Mouse (Mus musculus): Measurements from ENCODE around the gene Fut11. TPM values are rescaled to one million over a fixed set of nuclear protein-coding genes. Genes with fewer than 3 reads are reported as not detected.

The Fut11 gene
- total RNA-seq (2014; rRNA removed; ENCODE audit: low replicate concordance) (11.1 and 14.2 TPM in 2 replicates), polyA plus RNA-seq (2015; fragmentation: Nextera tagmentation; extraction: Ambion mirVana) (11.4 and 11.9 TPM in 2 replicates)

DNA sequence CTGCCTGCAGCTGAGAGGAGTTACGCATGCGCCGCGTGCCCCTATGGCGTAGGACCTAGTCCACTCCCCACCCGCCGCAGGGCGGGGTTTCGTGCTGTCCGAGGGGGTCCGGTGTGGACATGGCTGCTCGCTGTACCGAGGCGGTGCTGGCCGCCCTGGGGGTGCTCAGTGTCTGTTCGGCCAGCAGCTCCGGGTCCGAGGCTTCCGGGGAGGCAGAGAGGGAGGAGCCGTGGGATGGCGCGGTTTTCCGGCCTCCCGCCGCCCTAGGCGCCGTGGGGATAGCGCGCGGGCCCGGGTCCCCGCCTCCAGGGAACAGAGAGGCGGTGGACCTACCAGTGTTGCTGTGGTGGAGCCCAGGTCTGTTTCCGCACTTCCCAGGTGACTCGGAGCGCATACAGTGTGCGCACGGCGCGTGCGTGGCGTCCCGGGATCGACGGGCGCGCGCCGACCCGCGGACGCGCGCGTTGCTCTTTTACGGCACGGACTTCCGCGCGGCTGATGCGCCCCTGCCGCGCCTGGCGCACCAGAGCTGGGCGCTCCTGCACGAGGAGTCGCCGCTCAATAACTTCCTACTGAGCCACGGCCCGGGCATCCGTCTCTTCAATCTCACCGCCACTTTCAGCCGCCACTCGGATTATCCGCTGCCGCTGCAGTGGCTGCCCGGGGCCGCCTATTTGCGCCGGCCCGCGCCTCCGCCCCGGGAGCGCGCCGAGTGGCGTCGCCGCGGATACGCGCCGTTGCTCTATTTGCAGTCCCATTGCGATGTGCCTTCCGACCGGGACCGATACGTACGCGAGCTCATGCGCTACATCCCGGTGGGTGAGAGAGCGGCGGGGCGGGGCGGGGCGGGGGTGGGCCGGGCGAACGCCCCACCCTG, at the start of gene Fut11:
Gene Fut11, plus strand, starts transcription at position 85 of the 877 bp plus-strand sequence.
- peak within 1 kb of the TSS; percentile 83 for H3K9ac ChIP-seq (replicated peaks; ENCODE audit: low read depth, low read length)
- TF ChIP-seq CTCF (IDR thresholded peaks at IDR 0.05; ENCODE audit: low read depth) (no peak), EP300 (IDR thresholded peaks at IDR 0.05; ENCODE audit: low read depth) (no peak)
- H3K9me3 ChIP-seq (replicated peaks; ENCODE audit: control insufficient read depth, low read length) = no peaks in the 10 kb centered on the region
- DNase-seq (ENCODE audit: low spot score) (peak; percentile 89), ATAC-seq (ENCODE audit: insufficient read depth, low read depth) (peak; percentile 90)
- peaks cover 47% of the 10 kb centered on the region for H3K36me3 ChIP-seq (replicated peaks; ENCODE audit: control insufficient read depth, insufficient read depth, low read length)
- peak within 1 kb of the TSS; percentile 93 for H3K27ac ChIP-seq (ENCODE audit: low read depth)
- under 1% methylated on average over 100 of the region's 111 CpGs for WGBS
- peaks cover 22% of the 10 kb centered on the region for H3K4me1 ChIP-seq (ENCODE audit: control insufficient read depth, insufficient read depth)
- peak within 1 kb of the TSS; percentile 94 for H3K4me3 ChIP-seq (ENCODE audit: low read depth, low read length)
- H3K4me2 ChIP-seq (ENCODE audit: low read depth, low read length) = peak within 1 kb of the TSS; percentile 81
- H3K27me3 ChIP-seq (ENCODE audit: control insufficient read depth, insufficient read depth, low read length) = no peaks in the 10 kb centered on the region

DNA sequence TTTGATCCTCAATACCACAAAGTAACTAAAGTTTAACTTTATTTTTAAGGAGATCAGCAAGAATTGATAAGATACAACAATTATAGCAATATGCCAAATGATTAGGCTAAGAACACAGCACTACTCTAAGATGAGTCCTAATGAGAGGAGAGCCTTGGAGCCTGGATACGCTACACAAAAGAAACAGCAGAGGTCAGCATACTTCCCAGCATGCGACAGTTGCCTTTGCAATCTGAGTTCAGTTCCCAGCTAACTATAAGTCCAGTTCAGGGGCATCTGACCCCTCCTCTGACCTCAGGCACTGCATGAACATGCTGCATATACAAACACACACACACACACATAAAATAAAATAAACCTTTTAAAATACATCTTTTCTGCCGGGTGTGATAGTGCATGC, 49.2 kb upstream of the Fut11 start:
- ATAC-seq (ENCODE audit: insufficient read depth, low read depth) (no peak), DNase-seq (ENCODE audit: low spot score) (no peak)
- no peak overlapping the region for H3K4me3 ChIP-seq (ENCODE audit: low read depth, low read length)
- H3K36me3 ChIP-seq (replicated peaks; ENCODE audit: control insufficient read depth, insufficient read depth, low read length) = no peaks in the 10 kb centered on the region
- no peak overlapping the region for H3K9ac ChIP-seq (replicated peaks; ENCODE audit: low read depth, low read length)
- 41% methylated on average over 3 of the region's 3 CpGs for WGBS
- peaks cover 7% of the 10 kb centered on the region; the same call in 1 of the 2 replicates for H3K4me1 ChIP-seq (ENCODE audit: control insufficient read depth, insufficient read depth)
- no peak overlapping the region for H3K4me2 ChIP-seq (ENCODE audit: low read depth, low read length)
- H3K27me3 ChIP-seq (ENCODE audit: control insufficient read depth, insufficient read depth, low read length) = no peaks in the 10 kb centered on the region
- no peak overlapping the region for H3K27ac ChIP-seq (ENCODE audit: low read depth)
- no peak for TF ChIP-seq EP300 (IDR thresholded peaks at IDR 0.05; ENCODE audit: low read depth)
- TF ChIP-seq CTCF (IDR thresholded peaks at IDR 0.05; ENCODE audit: low read depth) = peak; percentile 37
- H3K9me3 ChIP-seq (replicated peaks; ENCODE audit: control insufficient read depth, low read length) = no peaks in the 10 kb centered on the region

DNA sequence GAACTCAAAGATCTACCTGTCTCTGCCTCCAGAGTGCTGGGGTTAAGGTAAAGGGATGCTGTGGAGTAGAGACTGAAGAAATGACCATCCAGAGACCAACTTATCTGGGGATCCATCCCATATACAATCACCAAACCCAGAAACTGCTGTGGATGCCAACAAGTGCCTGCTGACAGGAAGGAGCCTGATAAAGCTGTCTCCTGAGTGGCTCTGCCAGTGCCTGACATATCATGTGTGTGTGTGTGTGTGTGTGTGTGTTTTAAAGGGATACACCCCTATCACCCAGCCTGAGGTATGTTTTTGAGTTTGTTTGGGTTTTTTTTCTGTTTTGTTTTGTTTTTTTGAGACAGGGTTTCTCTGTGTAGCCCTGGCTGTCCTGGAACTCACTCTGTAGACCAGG, 48.4 kb upstream of the Fut11 start:
- DNase-seq (ENCODE audit: low spot score) = no peak
- H3K4me2 ChIP-seq (ENCODE audit: low read depth, low read length) = no peak overlapping the region
- no peaks in the 10 kb centered on the region for H3K27me3 ChIP-seq (ENCODE audit: control insufficient read depth, insufficient read depth, low read length)
- no peak for ATAC-seq (ENCODE audit: insufficient read depth, low read depth)
- TF ChIP-seq EP300 (IDR thresholded peaks at IDR 0.05; ENCODE audit: low read depth) = no peak
- no peak for TF ChIP-seq CTCF (IDR thresholded peaks at IDR 0.05; ENCODE audit: low read depth)
- H3K4me1 ChIP-seq (ENCODE audit: control insufficient read depth, insufficient read depth) = peaks cover 7% of the 10 kb centered on the region; the same call in 1 of the 2 replicates
- no peaks in the 10 kb centered on the region for H3K9me3 ChIP-seq (replicated peaks; ENCODE audit: control insufficient read depth, low read length)
- H3K27ac ChIP-seq (ENCODE audit: low read depth) = no peak overlapping the region
- no peak overlapping the region for H3K4me3 ChIP-seq (ENCODE audit: low read depth, low read length)
- H3K9ac ChIP-seq (replicated peaks; ENCODE audit: low read depth, low read length) = no peak overlapping the region
- no peaks in the 10 kb centered on the region for H3K36me3 ChIP-seq (replicated peaks; ENCODE audit: control insufficient read depth, insufficient read depth, low read length)

- no peak for ATAC-seq (ENCODE audit: insufficient read depth, low read depth)
- 69% methylated on average over 2 of the region's 2 CpGs for WGBS
- H3K9me3 ChIP-seq (replicated peaks; ENCODE audit: control insufficient read depth, low read length) = no peaks in the 10 kb centered on the region
- H3K9ac ChIP-seq (replicated peaks; ENCODE audit: low read depth, low read length) = no peak overlapping the region
- no peak overlapping the region for H3K4me2 ChIP-seq (ENCODE audit: low read depth, low read length)
- H3K4me3 ChIP-seq (ENCODE audit: low read depth, low read length) = no peak overlapping the region
- peaks cover 4% of the 10 kb centered on the region; the same call in 1 of the 2 replicates for H3K4me1 ChIP-seq (ENCODE audit: control insufficient read depth, insufficient read depth)
- no peak for DNase-seq (ENCODE audit: low spot score)
- H3K27ac ChIP-seq (ENCODE audit: low read depth) = no peak overlapping the region
- TF ChIP-seq CTCF (IDR thresholded peaks at IDR 0.05; ENCODE audit: low read depth) (no peak), EP300 (IDR thresholded peaks at IDR 0.05; ENCODE audit: low read depth) (no peak)
- no peaks in the 10 kb centered on the region for H3K27me3 ChIP-seq (ENCODE audit: control insufficient read depth, insufficient read depth, low read length)
- H3K36me3 ChIP-seq (replicated peaks; ENCODE audit: control insufficient read depth, insufficient read depth, low read length) = no peaks in the 10 kb centered on the region
These were observed 43.8 kb upstream of the Fut11 start for GRCm38 (mm10) chr14:20651000-20651399.

DNA sequence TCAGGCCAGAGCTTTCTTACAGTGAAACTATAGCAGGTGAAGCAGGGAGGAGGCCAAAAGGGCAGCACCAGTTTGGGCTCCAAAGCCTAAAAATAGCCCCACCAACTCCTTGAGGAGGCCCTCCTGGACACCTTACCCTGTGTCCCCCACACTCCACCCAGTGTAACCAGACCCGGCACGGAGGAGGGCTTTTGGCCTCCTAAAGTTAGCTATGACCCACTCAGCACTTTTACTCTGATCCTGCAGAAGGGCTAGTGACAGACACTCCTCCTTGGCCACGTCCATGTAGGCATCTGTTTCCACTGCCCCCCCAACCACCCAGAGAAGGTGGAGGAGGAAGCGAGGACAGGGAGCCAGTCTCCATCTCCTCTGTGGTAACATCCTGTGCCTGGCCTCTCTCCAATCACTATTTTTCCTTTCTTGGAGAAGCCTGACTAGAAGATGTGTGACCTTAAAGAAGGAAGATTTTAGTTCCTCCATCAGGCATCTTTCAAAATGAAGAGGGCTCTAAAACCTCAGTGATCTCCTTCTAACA, 43.0 kb upstream of the Fut11 start:
- no peak overlapping the region for H3K9ac ChIP-seq (replicated peaks; ENCODE audit: low read depth, low read length)
- DNase-seq (ENCODE audit: low spot score) (no peak), ATAC-seq (ENCODE audit: insufficient read depth, low read depth) (no peak)
- no peaks in the 10 kb centered on the region for H3K27me3 ChIP-seq (ENCODE audit: control insufficient read depth, insufficient read depth, low read length)
- no peaks in the 10 kb centered on the region for H3K9me3 ChIP-seq (replicated peaks; ENCODE audit: control insufficient read depth, low read length)
- 47% methylated on average over 4 of the region's 4 CpGs for WGBS
- H3K36me3 ChIP-seq (replicated peaks; ENCODE audit: control insufficient read depth, insufficient read depth, low read length) = no peaks in the 10 kb centered on the region
- H3K4me3 ChIP-seq (ENCODE audit: low read depth, low read length) = no peak overlapping the region
- peaks cover 9% of the 10 kb centered on the region; the same call in 1 of the 2 replicates for H3K4me1 ChIP-seq (ENCODE audit: control insufficient read depth, insufficient read depth)
- no peak for TF ChIP-seq CTCF (IDR thresholded peaks at IDR 0.05; ENCODE audit: low read depth)
- TF ChIP-seq EP300 (IDR thresholded peaks at IDR 0.05; ENCODE audit: low read depth) = no peak
- H3K27ac ChIP-seq (ENCODE audit: low read depth) = no peak overlapping the region
- H3K4me2 ChIP-seq (ENCODE audit: low read depth, low read length) = no peak overlapping the region
